Mouse (Mus musculus): ENCODE data around the gene Rc3h2.

Gene Rc3h2

DNA sequence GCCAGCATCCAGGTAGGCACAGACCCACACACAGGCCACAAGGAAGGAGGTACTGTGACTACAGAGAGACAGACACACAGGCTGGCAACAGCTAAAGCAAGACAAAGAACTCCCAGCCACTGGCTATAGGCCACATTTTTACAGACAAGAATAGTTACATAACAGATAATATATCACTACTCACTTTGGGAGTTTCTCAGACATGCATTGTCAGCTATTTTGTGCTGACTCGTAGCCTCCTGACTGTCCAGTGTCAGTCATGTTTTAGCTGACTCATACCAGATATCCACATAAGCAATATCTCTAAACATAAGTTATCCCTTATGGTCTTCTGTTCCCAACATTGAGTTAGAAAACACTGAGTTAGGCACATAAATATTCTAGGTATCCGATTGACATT, 89.4 kb downstream of the Rc3h2 start:
- no peak for DNase-seq

DNA sequence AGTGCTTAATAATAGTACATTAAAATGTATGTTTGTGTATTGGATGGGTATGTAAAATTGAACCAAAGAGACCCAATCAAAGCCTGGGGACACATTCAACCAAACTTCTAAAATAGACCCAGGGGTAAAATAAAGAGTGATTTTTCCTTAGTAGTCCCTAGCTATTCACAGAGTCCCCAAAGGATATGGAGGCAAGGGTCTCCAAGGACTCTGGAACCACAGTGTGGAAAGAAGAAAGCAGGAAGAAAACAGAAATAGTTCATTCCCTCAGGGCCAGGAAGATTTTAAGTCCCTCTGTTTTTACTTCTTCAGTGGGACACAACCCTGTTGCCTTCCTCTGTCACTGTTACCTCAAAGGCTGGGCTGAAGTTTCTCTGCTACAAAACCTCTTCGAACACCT, 96.5 kb downstream of the Rc3h2 start, which contains the start of gene Olfr368:
TSS of gene Olfr368 (plus strand) at position 301 of the 400 bp plus-strand sequence.
- DNase-seq: no peak
